ENCODE assay signal across 26 mouse cellular contexts in genomic region chr11:63851041-63851730, GRCm38 (mm10).
DNase-seq lines count a peak whose midpoint lies in the region; ATAC-seq and TF ChIP-seq lines count a peak whose summit lies in the region.
"Had no signal": no experiment of that assay in that cellular context is flagged by ENCODE, and none has a peak within 500 bp of the region (broad histone marks: within the 10 kb centered on the region; RNA-seq: fewer than 3 reads in every experiment).

No protein-coding gene starts in this region.

- no peak overlapping the region for H3K9ac ChIP-seq in liver, adult 2 months (ENCODE audit: low read depth, low read length)
- H3K9ac ChIP-seq in liver, embryonic 12.5 days: no peak overlapping the region
- H3K9ac ChIP-seq in midbrain, embryonic 11.5 days (ENCODE audit: low read length): no peak overlapping the region
- H3K9ac ChIP-seq in midbrain, embryonic 16.5 days (ENCODE audit: low read depth, low read length): no peak overlapping the region
- H3K9ac ChIP-seq in liver, embryonic 16.5 days (ENCODE audit: low read depth, low read length): no peak overlapping the region
- H3K9ac ChIP-seq: forebrain, embryonic 13.5 days; heart, embryonic 15.5 days; hindbrain, embryonic 13.5 days had no signal

- H3K79me2 ChIP-seq in liver, adult 2 months (ENCODE audit: control insufficient read depth, insufficient read depth, low read length): no peaks in the 10 kb centered on the region

- no peak overlapping the region for H3K4me3 ChIP-seq in liver, adult 2 months (ENCODE audit: insufficient read depth, low read depth, low read length)
- no peak overlapping the region for H3K4me3 ChIP-seq in liver, embryonic 12.5 days
- H3K4me3 ChIP-seq in midbrain, embryonic 11.5 days (ENCODE audit: low read depth, low read length): no peak overlapping the region
- H3K4me3 ChIP-seq in midbrain, embryonic 16.5 days (ENCODE audit: low read depth, low read length): no peak overlapping the region
- H3K4me3 ChIP-seq in liver, embryonic 16.5 days (ENCODE audit: low read depth, low read length): no peak overlapping the region
- H3K4me3 ChIP-seq: forebrain, embryonic 10.5 days; forebrain, embryonic 13.5 days; gastrocnemius, adult 2 months; heart, embryonic 15.5 days; hindbrain, embryonic 10.5 days; hindbrain, embryonic 13.5 days had no signal

- no peaks in the 10 kb centered on the region for H3K36me3 ChIP-seq in liver, adult 2 months (ENCODE audit: control insufficient read depth, insufficient read depth, low read length)
- no peaks in the 10 kb centered on the region for H3K36me3 ChIP-seq in liver, embryonic 12.5 days
- H3K36me3 ChIP-seq in midbrain, embryonic 11.5 days (ENCODE audit: control insufficient read depth, insufficient read depth, low read length): no peaks in the 10 kb centered on the region
- H3K36me3 ChIP-seq in midbrain, embryonic 16.5 days (ENCODE audit: control insufficient read depth, insufficient read depth, low read length): no peaks in the 10 kb centered on the region
- no peaks in the 10 kb centered on the region for H3K36me3 ChIP-seq in liver, embryonic 16.5 days (ENCODE audit: control insufficient read depth, insufficient read depth)
- H3K36me3 ChIP-seq: forebrain, embryonic 10.5 days; heart, embryonic 15.5 days; hindbrain, embryonic 10.5 days; hindbrain, embryonic 13.5 days had no signal

- WGBS in liver, adult 2 months: 37% methylated on average over 6 of the region's 6 CpGs
- WGBS in liver, embryonic 12.5 days (ENCODE audit: insufficient replicate concordance): 63% methylated on average over 6 of the region's 6 CpGs
- WGBS in midbrain, embryonic 11.5 days: 87% methylated on average over 6 of the region's 6 CpGs
- 92% methylated on average over 6 of the region's 6 CpGs for WGBS in midbrain, embryonic 16.5 days
- WGBS in liver, embryonic 16.5 days (ENCODE audit: insufficient replicate concordance): 53% methylated on average over 6 of the region's 6 CpGs

- ATAC-seq in liver, embryonic 12.5 days: no peak
- no peak for ATAC-seq in midbrain, embryonic 11.5 days (ENCODE audit: low FRiP score)
- no peak for ATAC-seq in midbrain, embryonic 16.5 days
- ATAC-seq in liver, embryonic 16.5 days (ENCODE audit: low read depth): peak; percentile 76; the same call in 1 of the 2 replicates
- ATAC-seq: activated CD4-positive, CD25-positive, alpha-beta regulatory T cell, adult 4 months; CD4-positive, CD25-positive, alpha-beta regulatory T cell, adult 4 months; forebrain, embryonic 13.5 days; forebrain, embryonic 16.5 days; hindbrain, embryonic 16.5 days had no signal

- TF ChIP-seq CTCF in liver, adult 2 months (IDR thresholded peaks at IDR 0.05; ENCODE audit: low read depth, low read length): no peak

- H3K27ac ChIP-seq in liver, adult 2 months (replicated peaks; ENCODE audit: insufficient read depth, low read depth, low read length): peak overlapping the region; percentile 83
- no peak overlapping the region for H3K27ac ChIP-seq in liver, embryonic 12.5 days
- H3K27ac ChIP-seq in midbrain, embryonic 11.5 days (ENCODE audit: low read depth, low read length): no peak overlapping the region
- no peak overlapping the region for H3K27ac ChIP-seq in midbrain, embryonic 16.5 days (ENCODE audit: low read length)
- 0 out of 2 replicates have a peak overlapping the region, but pooled peaks have one; percentile 24 for H3K27ac ChIP-seq in liver, embryonic 16.5 days (ENCODE audit: low read length)
- H3K27ac ChIP-seq: forebrain, embryonic 10.5 days; forebrain, embryonic 13.5 days; gastrocnemius, adult 2 months; heart, embryonic 15.5 days; hindbrain, embryonic 10.5 days; hindbrain, embryonic 13.5 days had no signal

- no peaks in the 10 kb centered on the region for H3K27me3 ChIP-seq in liver, adult 2 months (ENCODE audit: control insufficient read depth, insufficient read depth, low read length)
- H3K27me3 ChIP-seq in liver, embryonic 12.5 days (replicated peaks): no peaks in the 10 kb centered on the region
- no peaks in the 10 kb centered on the region for H3K27me3 ChIP-seq in midbrain, embryonic 11.5 days (ENCODE audit: control insufficient read depth, insufficient read depth, low read length)
- no peaks in the 10 kb centered on the region for H3K27me3 ChIP-seq in midbrain, embryonic 16.5 days (ENCODE audit: control insufficient read depth, insufficient read depth, low read depth, low read length)
- H3K27me3 ChIP-seq in liver, embryonic 16.5 days (ENCODE audit: control insufficient read depth, insufficient read depth, low read depth, low read length): no peaks in the 10 kb centered on the region
- H3K27me3 ChIP-seq: forebrain, embryonic 13.5 days; heart, embryonic 15.5 days; hindbrain, embryonic 13.5 days had no signal

- no peaks in the 10 kb centered on the region for H3K9me3 ChIP-seq in liver, embryonic 12.5 days (replicated peaks)
- H3K9me3 ChIP-seq in midbrain, embryonic 11.5 days (ENCODE audit: control insufficient read depth, low read length): no peaks in the 10 kb centered on the region
- H3K9me3 ChIP-seq in midbrain, embryonic 16.5 days (replicated peaks; ENCODE audit: control insufficient read depth, low read length, poor library complexity, severe bottlenecking): no peaks in the 10 kb centered on the region
- no peaks in the 10 kb centered on the region for H3K9me3 ChIP-seq in liver, embryonic 16.5 days (replicated peaks; ENCODE audit: control insufficient read depth, low read length)
- H3K9me3 ChIP-seq: forebrain, embryonic 10.5 days; forebrain, embryonic 13.5 days; heart, embryonic 15.5 days; hindbrain, embryonic 10.5 days; hindbrain, embryonic 13.5 days had no signal

- TF ChIP-seq POLR2A in liver, adult 2 months (IDR thresholded peaks at IDR 0.05; ENCODE audit: extremely low read depth, insufficient read depth, low read length): no peak

- peak; percentile 97 for DNase-seq in liver, adult 2 months (ENCODE audit: extremely low read depth, low read depth, low spot score)
- DNase-seq in midbrain, embryonic 11.5 days (ENCODE audit: low spot score, missing footprints): peak; percentile 77
- DNase-seq in frontal cortex, postnatal 14 days (ENCODE audit: low spot score in 2 of 2): no peak
- DNase-seq: adrenal gland, postnatal 10 days; adrenal gland, postnatal 36 days; cerebellum, adult 18-20 months; cerebellum, adult 9-10 months; cerebellum, postnatal 14 days; gastrocnemius, adult 2 months; gastrocnemius, postnatal 14 days; heart, adult 11 months; heart, postnatal 10 days; heart, postnatal 36 days had no signal

- H3K4me1 ChIP-seq in liver, adult 2 months (ENCODE audit: control insufficient read depth, insufficient read depth, low read length): peaks cover 17% of the 10 kb centered on the region
- H3K4me1 ChIP-seq in liver, embryonic 12.5 days: no peaks in the 10 kb centered on the region
- H3K4me1 ChIP-seq in midbrain, embryonic 11.5 days (ENCODE audit: control insufficient read depth, insufficient read depth, low read length): no peaks in the 10 kb centered on the region
- H3K4me1 ChIP-seq in midbrain, embryonic 16.5 days (ENCODE audit: control insufficient read depth, insufficient read depth, low read length): no peaks in the 10 kb centered on the region
- H3K4me1 ChIP-seq in liver, embryonic 16.5 days (ENCODE audit: control insufficient read depth, low read depth, low read length): no peaks in the 10 kb centered on the region; the same call in 1 of the 2 replicates
- H3K4me1 ChIP-seq: forebrain, embryonic 13.5 days; heart, embryonic 15.5 days; hindbrain, embryonic 10.5 days; hindbrain, embryonic 13.5 days had no signal

- no peak overlapping the region for H3K4me2 ChIP-seq in liver, embryonic 12.5 days
- H3K4me2 ChIP-seq in midbrain, embryonic 11.5 days: no peak overlapping the region
- no peak overlapping the region for H3K4me2 ChIP-seq in midbrain, embryonic 16.5 days (ENCODE audit: low read length)
- no peak overlapping the region for H3K4me2 ChIP-seq in liver, embryonic 16.5 days (ENCODE audit: low read depth, low read length)
- H3K4me2 ChIP-seq: forebrain, embryonic 13.5 days; heart, embryonic 11.5 days; heart, embryonic 15.5 days; hindbrain, embryonic 13.5 days had no signal

Comparison
In these comparisons a context has a peak if more than half of its experiments do, and no peak if none do; other contexts are left out.
1. H3K27ac ChIP-seq: peak in liver, adult 2 months (single experiment) and liver, embryonic 16.5 days (single experiment); none in liver, embryonic 12.5 days (single experiment), midbrain, embryonic 11.5 days (single experiment) and midbrain, embryonic 16.5 days (single experiment).
2. DNase-seq: peak in liver, adult 2 months (single experiment) and midbrain, embryonic 11.5 days (single experiment); none in frontal cortex, postnatal 14 days (0 of 2).